Mouse (Mus musculus): ENCODE measurements around the gene Gm20696. TPM values are rescaled to one million over a fixed set of nuclear protein-coding genes. Genes with fewer than 3 reads are reported as not detected.

Gm20696 gene
- polyA plus RNA-seq, 1 experiment: 3.0 TPM

DNA sequence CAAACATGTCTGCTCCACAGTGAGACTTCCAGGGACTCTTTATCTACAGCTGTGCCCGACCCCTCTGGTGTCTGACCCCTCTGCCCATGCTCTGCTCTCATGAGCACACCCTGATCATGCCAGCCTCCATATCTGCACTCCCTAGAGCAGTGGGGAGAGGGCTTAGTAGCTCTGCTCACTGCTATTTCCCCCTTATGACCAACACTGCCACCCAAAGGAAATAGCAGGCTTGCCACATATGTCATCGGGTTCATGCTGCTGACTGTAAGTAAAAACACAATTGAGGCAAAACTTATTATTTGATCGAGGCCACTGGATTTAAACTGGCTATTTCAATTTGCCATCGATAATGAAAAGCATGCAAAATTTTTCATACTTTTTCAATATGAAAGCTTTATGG is 414.7 kb downstream of the Gm20696 start:
- Histone ChIP-seq H3K4me1 (ENCODE audit: control insufficient read depth, insufficient read depth, low read length) (peaks cover 7% of the 10 kb centered on the region), H3K4me3 (ENCODE audit: insufficient read depth, low read length) (no peak overlapping the region), H3K27ac (ENCODE audit: insufficient read depth, low read depth, low read length) (no peak overlapping the region)
- no peak for TF ChIP-seq POLR2A (IDR thresholded peaks at IDR 0.05; ENCODE audit: borderline replicate concordance, low read depth, low read length)
- no peak for TF ChIP-seq CTCF (IDR thresholded peaks at IDR 0.05; ENCODE audit: low read depth, low read length)

DNA sequence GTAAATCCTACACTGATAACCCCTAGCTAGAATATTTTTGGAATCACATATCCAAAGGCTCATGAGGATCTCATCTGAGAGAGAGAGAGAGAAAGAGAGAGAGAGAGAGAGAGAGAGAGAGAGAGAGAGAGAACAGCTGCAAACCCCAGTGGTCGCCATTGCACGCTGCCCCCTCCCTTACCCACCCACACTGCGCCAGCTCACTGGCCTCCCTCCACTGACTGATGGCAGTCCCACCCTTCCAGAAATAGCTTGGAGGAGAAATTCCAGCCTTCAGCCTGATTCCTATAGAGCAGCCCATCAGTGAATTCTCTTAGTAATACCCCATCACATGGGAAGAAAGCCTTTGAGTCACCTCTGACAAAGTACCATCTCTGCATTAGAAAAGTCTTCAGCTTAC is 415.4 kb downstream of the Gm20696 start:
- Histone ChIP-seq H3K4me1 (ENCODE audit: control insufficient read depth, insufficient read depth, low read length) (peaks cover 7% of the 10 kb centered on the region), H3K4me3 (ENCODE audit: insufficient read depth, low read length) (no peak overlapping the region), H3K27ac (ENCODE audit: insufficient read depth, low read depth, low read length) (no peak overlapping the region)
- no peak for TF ChIP-seq CTCF (IDR thresholded peaks at IDR 0.05; ENCODE audit: low read depth, low read length)
- no peak for TF ChIP-seq POLR2A (IDR thresholded peaks at IDR 0.05; ENCODE audit: borderline replicate concordance, low read depth, low read length)

DNA sequence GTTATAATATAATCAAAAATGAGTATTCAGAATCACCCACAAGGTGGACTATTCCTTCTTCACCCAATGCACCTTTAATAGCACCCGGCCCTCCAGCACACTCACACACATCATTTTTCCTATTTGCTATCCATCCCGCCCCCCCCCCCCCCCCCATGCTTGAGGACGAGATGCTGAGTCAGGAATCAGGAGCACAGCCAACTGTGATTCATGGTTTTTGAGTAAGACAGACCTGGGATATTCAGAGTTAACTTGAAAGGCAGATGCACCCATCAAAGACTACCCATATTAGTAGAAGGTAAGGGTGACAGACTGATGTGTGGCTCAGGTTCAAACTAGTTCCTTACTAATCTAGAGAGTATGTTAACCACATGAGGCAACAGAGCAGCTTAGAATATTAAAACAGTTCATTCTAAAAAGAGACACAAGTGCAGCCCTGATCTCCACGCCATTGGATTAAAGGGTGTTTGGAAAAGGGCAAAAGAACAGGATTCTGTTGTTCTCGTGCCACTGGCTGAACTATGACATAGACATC is 417.0 kb downstream of the Gm20696 start:
- no peak for TF ChIP-seq POLR2A (IDR thresholded peaks at IDR 0.05; ENCODE audit: borderline replicate concordance, low read depth, low read length)
- TF ChIP-seq CTCF (IDR thresholded peaks at IDR 0.05; ENCODE audit: low read depth, low read length): no peak
- H3K27ac ChIP-seq (ENCODE audit: insufficient read depth, low read depth, low read length): no peak overlapping the region
- peaks cover 7% of the 10 kb centered on the region for H3K4me1 ChIP-seq (ENCODE audit: control insufficient read depth, insufficient read depth, low read length)
- no peak overlapping the region for H3K4me3 ChIP-seq (ENCODE audit: insufficient read depth, low read length)

DNA sequence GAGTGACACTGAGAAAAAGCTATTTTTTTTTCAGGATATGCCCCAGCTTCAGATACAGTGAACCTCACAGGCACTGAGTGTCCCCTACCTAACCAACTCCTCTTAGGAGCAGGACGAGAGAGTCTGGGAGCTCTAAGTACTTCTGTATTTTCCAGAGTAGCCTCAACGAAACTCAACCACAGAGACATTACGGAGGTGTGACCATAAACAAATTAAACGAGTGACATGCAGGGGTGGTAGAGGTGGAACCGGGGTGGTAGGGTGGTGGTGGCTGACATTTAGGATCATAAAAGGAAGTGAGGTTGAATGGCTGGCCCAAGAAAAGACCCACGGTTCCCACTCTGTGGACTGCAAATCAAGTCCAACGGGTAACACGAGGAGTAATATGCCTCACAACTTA is 418.2 kb downstream of the Gm20696 start:
- TF ChIP-seq POLR2A (IDR thresholded peaks at IDR 0.05; ENCODE audit: borderline replicate concordance, low read depth, low read length) (no peak), CTCF (IDR thresholded peaks at IDR 0.05; ENCODE audit: low read depth, low read length) (no peak)
- peaks cover 7% of the 10 kb centered on the region for H3K4me1 ChIP-seq (ENCODE audit: control insufficient read depth, insufficient read depth, low read length)
- no peak overlapping the region for H3K4me3 ChIP-seq (ENCODE audit: insufficient read depth, low read length)
- H3K27ac ChIP-seq (ENCODE audit: insufficient read depth, low read depth, low read length): no peak overlapping the region

DNA sequence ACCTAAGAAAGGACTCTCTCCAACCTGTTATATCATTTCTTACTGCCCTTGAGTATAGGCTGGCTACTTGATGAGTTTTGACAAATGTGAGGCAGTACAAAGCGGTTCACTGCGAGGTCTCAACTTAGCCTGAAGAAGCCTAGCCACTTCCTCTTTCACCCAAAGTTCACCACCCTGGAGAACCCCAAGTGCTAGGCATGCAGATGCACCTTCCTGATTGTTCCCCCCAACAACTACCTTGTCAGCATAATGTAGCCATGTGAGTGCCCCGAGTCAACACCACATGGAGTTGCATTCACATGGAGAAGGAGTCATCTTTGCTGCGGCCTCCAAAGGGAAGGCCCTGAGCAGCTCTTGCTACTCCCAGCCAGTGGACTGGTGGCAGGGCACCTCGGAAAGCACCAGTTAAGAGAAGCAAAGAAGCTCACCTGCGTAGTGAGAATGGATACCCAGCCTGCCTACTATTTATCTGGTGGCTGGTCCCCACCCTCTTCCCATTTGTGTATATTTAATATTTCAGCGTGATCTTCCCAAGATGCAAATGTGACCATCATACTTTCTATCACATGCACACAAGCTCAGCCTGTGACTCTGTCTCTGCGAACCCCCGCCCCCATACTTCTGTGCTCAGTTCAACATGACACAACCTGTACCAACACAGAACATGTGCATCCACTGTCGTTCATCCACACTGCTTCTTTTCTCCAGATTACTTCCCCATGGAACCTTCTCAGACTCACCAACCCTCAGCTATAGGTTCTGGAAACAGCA is 424.8 kb downstream of the Gm20696 start:
- H3K4me3 ChIP-seq (ENCODE audit: insufficient read depth, low read length): no peak overlapping the region
- H3K27ac ChIP-seq (ENCODE audit: insufficient read depth, low read depth, low read length): no peak overlapping the region
- TF ChIP-seq POLR2A (IDR thresholded peaks at IDR 0.05; ENCODE audit: borderline replicate concordance, low read depth, low read length): no peak
- no peak for TF ChIP-seq CTCF (IDR thresholded peaks at IDR 0.05; ENCODE audit: low read depth, low read length)
- peaks cover 11% of the 10 kb centered on the region for H3K4me1 ChIP-seq (ENCODE audit: control insufficient read depth, insufficient read depth, low read length)

DNA sequence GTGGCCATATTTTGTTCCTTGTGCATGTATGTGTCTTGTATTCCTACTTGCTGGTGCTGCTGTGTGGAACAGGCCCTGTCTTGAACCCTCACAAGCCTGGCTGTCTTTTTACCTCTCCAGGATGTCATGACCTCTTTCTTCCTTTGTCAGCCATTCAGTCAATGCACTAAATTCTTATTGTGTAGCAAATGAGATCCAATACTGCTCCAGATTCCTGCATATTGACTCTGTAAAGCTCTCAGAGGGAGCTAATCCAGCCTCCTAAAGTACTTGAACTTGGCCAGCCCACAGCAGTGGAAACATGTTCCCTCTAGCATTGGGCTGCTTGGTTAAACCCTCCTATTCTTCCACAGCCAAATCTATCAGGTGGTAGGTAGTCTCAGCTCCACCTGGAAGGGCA is 425.8 kb downstream of the Gm20696 start:
- TF ChIP-seq CTCF (IDR thresholded peaks at IDR 0.05; ENCODE audit: low read depth, low read length) (no peak), POLR2A (IDR thresholded peaks at IDR 0.05; ENCODE audit: borderline replicate concordance, low read depth, low read length) (no peak)
- Histone ChIP-seq H3K27ac (ENCODE audit: insufficient read depth, low read depth, low read length) (no peak overlapping the region), H3K4me1 (ENCODE audit: control insufficient read depth, insufficient read depth, low read length) (peaks cover 11% of the 10 kb centered on the region), H3K4me3 (ENCODE audit: insufficient read depth, low read length) (no peak overlapping the region)

DNA sequence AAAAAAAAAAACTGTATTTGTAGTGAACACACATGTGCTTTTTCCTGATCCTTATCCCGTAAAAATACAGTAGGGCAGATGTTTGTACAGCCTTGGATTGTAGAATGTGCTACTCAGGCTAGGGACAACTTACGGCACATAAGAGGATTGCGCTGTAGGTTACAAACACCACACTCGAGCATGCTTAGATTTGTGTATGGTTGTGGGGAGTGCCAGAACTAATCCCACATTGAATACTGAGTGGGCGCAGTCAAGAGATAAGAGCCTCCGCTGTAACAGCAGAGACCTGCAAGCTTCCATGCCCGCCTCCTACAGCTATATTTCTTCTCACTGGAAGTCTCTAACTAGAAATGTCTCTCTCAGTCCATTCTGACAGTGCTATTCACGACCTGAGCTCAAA is 431.0 kb downstream of the Gm20696 start:
- H3K4me1 ChIP-seq (ENCODE audit: control insufficient read depth, insufficient read depth, low read length): no peaks in the 10 kb centered on the region
- TF ChIP-seq POLR2A (IDR thresholded peaks at IDR 0.05; ENCODE audit: borderline replicate concordance, low read depth, low read length) (no peak), CTCF (IDR thresholded peaks at IDR 0.05; ENCODE audit: low read depth, low read length) (no peak)
- no peak overlapping the region for H3K27ac ChIP-seq (ENCODE audit: insufficient read depth, low read depth, low read length)
- no peak overlapping the region for H3K4me3 ChIP-seq (ENCODE audit: insufficient read depth, low read length)

DNA sequence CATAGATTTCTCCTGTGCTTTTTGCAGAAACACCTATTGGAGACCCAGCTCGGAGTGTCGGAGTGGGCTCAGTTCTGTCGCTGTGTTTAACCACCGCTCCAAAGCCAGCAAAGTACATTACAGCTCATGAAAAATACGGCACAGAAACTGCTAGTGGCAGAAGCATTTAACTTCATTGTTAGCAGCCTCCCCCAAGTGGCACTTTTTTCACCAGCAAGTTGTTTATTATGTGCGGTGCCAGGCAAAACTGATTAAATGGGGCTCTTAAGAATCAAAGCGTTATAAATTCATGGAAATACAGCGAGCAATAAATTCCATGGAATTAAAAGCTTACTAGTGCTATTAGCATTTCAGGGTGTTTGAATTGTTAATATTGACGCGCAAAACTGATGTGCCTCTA is 433.2 kb downstream of the Gm20696 start:
- no peak for TF ChIP-seq POLR2A (IDR thresholded peaks at IDR 0.05; ENCODE audit: borderline replicate concordance, low read depth, low read length)
- Histone ChIP-seq H3K4me3 (ENCODE audit: insufficient read depth, low read length) (no peak overlapping the region), H3K4me1 (ENCODE audit: control insufficient read depth, insufficient read depth, low read length) (no peaks in the 10 kb centered on the region), H3K27ac (ENCODE audit: insufficient read depth, low read depth, low read length) (no peak overlapping the region)

DNA sequence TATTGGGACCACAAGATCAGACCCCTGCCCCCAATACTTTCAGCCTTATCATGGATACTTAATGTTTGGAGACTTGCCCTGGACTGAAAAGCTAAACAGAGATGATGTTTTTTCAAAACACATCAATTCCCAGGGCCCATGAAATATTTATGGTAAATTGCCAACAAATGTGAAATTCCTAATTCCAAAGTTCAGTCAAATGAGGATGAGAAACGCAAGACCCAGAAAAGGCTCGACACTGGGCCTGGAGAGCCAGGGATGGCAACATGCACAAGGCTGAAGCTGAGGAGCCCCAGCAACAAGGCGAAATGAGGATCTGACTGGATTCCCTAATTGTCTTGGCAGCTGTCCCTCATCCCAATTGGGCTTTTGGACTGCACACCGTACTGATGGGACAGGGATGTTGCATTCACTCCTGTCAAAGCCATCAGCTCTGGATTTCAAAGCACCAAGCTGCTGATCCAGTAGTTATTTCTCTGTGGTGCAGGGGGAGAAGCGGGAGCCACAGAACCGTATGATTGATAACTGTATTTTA is 438.2 kb downstream of the Gm20696 start:
- TF ChIP-seq CTCF (IDR thresholded peaks at IDR 0.05; ENCODE audit: low read depth, low read length): no peak
- TF ChIP-seq POLR2A (IDR thresholded peaks at IDR 0.05; ENCODE audit: borderline replicate concordance, low read depth, low read length): no peak
- Histone ChIP-seq H3K4me1 (ENCODE audit: control insufficient read depth, insufficient read depth, low read length) (no peaks in the 10 kb centered on the region), H3K27ac (ENCODE audit: insufficient read depth, low read depth, low read length) (no peak overlapping the region), H3K4me3 (ENCODE audit: insufficient read depth, low read length) (no peak overlapping the region)

DNA sequence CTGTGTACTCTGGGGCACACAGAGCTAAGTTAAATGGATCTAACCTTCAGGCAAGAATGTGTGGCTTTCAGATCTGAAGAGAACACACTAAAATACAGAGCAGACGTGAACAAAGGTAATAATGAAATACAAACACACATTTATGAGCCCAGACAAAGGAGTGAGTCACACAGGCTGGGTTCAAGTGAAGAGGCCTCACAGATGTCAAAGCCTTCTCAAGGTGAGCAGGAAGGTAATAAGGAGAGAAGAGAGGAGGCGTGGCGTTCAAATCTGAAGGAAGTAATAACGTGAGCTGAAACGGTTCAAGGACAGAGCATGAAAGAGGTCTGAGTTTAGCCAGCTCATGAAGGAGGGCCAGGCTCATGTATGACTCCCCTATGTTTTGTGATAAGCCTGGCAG is 445.4 kb downstream of the Gm20696 start:
- H3K4me1 ChIP-seq (ENCODE audit: control insufficient read depth, insufficient read depth, low read length): no peaks in the 10 kb centered on the region
- H3K4me3 ChIP-seq (ENCODE audit: insufficient read depth, low read length): no peak overlapping the region
- TF ChIP-seq POLR2A (IDR thresholded peaks at IDR 0.05; ENCODE audit: borderline replicate concordance, low read depth, low read length) (no peak), CTCF (IDR thresholded peaks at IDR 0.05; ENCODE audit: low read depth, low read length) (no peak)
- no peak overlapping the region for H3K27ac ChIP-seq (ENCODE audit: insufficient read depth, low read depth, low read length)

All from bone marrow macrophage, adult 2 months (primary cell).